Mouse (Mus musculus): ENCODE results near the gene Rilp. TPM values are rescaled to one million over a fixed set of nuclear protein-coding genes. Genes with fewer than 3 reads are reported as not detected.

Rilp gene
- 0.89 and 1.2 TPM in 2 replicates for polyA plus RNA-seq (2016; fragmentation: Nextera tagmentation; extraction: Ambion mirVana)

DNA sequence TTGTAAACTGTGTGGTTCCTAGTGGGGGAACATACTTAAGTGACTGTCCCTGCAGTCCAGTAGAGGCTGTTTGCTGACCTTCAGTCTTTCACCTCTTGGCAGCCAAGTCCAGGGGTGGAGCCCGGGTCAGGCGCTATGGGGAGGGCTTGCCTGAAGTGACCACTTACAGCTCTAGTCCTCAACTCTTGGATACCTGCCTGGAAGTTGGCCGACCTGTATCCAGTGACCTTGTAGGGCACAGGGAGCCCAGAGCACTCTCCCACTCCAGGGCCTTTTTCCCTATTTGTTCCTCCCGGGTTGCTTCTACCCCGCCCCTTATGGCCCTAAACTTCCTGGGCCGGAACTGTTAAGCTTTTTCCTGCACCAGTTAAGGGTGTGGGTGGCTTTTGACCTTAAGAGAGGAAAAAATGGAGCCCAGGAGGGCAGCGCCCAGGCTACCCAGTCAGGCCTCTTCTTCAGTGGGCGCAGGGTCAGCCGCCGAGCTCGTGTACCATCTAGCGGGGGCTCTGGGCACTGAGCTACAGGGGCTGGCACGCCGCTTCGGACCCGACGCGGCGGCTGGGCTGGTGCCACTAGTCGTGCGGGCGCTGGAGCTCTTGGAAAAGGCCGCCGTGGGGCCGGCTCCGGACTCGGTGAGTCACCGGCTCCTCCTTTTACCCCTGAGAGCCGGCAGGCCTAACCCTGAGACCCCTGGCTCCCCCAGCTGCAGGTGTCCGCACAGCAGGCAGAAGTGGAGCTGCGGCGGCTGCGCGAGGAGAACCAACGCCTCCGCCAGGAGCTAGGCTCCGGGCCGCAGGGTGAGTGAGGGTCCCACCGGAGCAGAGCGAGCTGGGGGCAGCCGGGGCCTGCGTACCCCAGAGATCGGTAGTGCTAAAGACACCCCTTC lies at the start of gene Rilp:
Rilp (plus strand) TSS at position 354 of the 886 bp plus-strand sequence.
- H3K36me3 ChIP-seq: peaks cover 48% of the 10 kb centered on the region

GRCm38 (mm10) chr11:75460103-75460843 lies 49.6 kb upstream of the Rilp start:
- H3K4me1 ChIP-seq: peaks cover 83% of the 10 kb centered on the region
- no peaks in the 10 kb centered on the region for H3K27me3 ChIP-seq (replicated peaks)
- H3K4me3 ChIP-seq: peak overlapping the region; percentile 86
- peak overlapping the region; percentile 99 for H3K27ac ChIP-seq
- H3K36me3 ChIP-seq: peaks cover 21% of the 10 kb centered on the region
- H3K4me2 ChIP-seq: peak overlapping the region; percentile 94
- peak overlapping the region; percentile 75 for H3K9ac ChIP-seq
- under 1% methylated on average over 19 of the region's 19 CpGs for WGBS (ENCODE audit: insufficient replicate concordance)
- H3K9me3 ChIP-seq (replicated peaks): no peaks in the 10 kb centered on the region
- peak; percentile 48 for ATAC-seq

More for the DNA sequence above, at the start of gene Rilp:
- ATAC-seq: peak; percentile 71
- Histone ChIP-seq H3K4me1 (peaks cover 22% of the 10 kb centered on the region), H3K27me3 (replicated peaks) (no peaks in the 10 kb centered on the region), H3K9ac (peak within 1 kb of the TSS; percentile 77), H3K9me3 (replicated peaks) (no peaks in the 10 kb centered on the region), H3K4me2 (peak within 1 kb of the TSS; percentile 99), H3K4me3 (peak within 1 kb of the TSS; percentile 66), H3K27ac (peak within 1 kb of the TSS; percentile 80)
- 3% methylated on average over 43 of the region's 43 CpGs for WGBS (ENCODE audit: insufficient replicate concordance)

DNA sequence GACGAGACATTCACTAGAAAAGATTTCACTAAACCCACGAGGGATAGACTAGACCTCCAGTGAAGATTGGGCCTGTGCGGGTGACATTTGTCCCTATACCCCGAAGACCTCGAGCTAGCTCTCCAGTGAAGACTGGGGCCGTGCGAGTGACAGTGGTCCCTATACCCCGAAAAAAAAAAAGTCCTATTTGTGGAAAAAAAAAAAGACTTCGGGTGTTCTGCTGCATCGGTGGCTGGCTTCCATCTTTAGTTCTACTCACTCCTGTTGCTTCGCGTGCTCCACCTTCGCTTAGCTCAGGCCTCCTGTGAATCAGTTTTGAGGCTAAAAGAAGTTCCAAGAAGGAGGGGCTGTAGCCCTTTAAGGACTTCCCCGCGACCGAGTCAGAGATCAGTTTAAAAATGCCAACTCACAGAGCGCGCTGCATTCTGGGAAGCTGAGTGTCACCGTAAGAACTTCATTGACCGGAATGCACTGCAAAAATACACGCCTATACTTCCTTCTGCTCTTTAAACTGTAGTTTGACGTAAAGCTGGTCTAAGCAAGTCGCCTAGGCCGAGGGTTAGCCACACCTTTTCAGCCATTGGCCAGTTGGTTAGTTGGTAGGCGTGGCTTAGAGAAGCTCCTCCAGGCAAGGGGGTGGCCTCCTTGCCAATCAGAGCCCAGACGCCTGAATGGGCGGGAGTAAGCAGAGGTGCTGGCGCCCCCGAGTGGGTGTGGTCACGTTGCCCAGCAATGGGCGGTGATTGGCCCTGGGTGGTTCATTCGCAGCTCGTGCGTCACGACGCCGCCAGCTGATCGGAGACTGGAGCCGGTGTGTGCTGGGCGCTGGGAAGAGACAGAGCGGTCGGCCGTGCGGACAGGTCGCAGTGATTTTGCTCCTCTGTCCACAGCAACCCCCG lies 48.8 kb upstream of the Rilp start, which contains the start of gene Tlcd2:
Tlcd2 (plus strand) TSS at position 872 of the 899 bp plus-strand sequence.
- Histone ChIP-seq H3K9ac (peak within 1 kb of the TSS; percentile 90), H3K4me3 (peak within 1 kb of the TSS; percentile 86), H3K4me2 (peak within 1 kb of the TSS; percentile 94), H3K36me3 (peaks cover 30% of the 10 kb centered on the region), H3K4me1 (peaks cover 76% of the 10 kb centered on the region), H3K27me3 (replicated peaks) (no peaks in the 10 kb centered on the region), H3K27ac (peak within 1 kb of the TSS; percentile 100), H3K9me3 (replicated peaks) (no peaks in the 10 kb centered on the region)
- WGBS (ENCODE audit: insufficient replicate concordance): under 1% methylated on average over 46 of the region's 46 CpGs
- peak; percentile 88 for ATAC-seq

DNA sequence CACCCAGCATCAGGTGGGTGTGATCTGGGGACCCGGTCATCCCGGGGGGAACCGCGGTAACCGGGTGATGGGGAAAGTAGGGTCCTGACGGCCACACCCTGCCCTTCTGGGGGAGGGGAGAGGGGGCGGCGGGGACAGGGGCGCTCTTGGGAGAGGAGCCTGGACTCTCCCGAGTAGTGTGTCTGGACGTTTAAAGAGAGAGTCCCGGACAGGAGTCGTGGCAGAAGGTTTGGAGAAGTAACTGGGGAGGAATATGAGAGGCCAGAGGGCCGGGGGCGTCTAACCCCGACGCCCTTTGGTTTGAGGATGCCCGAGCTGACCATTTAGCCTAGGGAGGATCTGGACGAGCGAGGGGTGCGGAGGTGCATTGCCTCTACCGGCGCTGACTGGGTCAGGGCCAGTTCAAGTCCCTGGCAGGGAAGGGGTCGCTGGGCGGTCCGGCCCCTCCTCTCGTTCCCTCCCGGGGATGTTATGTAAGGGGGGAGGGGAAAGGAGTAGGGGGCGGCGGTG lies 48.1 kb upstream of the Rilp start:
- Histone ChIP-seq H3K9me3 (replicated peaks) (no peaks in the 10 kb centered on the region), H3K27me3 (replicated peaks) (no peaks in the 10 kb centered on the region), H3K4me2 (peak overlapping the region; percentile 94), H3K9ac (peak overlapping the region; percentile 90), H3K36me3 (peaks cover 34% of the 10 kb centered on the region), H3K27ac (peak overlapping the region; percentile 100), H3K4me3 (peak overlapping the region; percentile 86), H3K4me1 (peaks cover 71% of the 10 kb centered on the region)
- WGBS (ENCODE audit: insufficient replicate concordance): 5% methylated on average over 27 of the region's 30 CpGs
- no peak for ATAC-seq

GRCm38 (mm10) chr11:75462253-75462783 lies 47.6 kb upstream of the Rilp start:
- Histone ChIP-seq H3K27me3 (replicated peaks) (no peaks in the 10 kb centered on the region), H3K27ac (peak overlapping the region; percentile 100), H3K4me3 (peak overlapping the region; percentile 86), H3K9me3 (replicated peaks) (no peaks in the 10 kb centered on the region), H3K36me3 (peaks cover 36% of the 10 kb centered on the region), H3K9ac (peak overlapping the region; percentile 90), H3K4me1 (peaks cover 75% of the 10 kb centered on the region), H3K4me2 (peak overlapping the region; percentile 94)
- ATAC-seq: peak; percentile 50
- WGBS (ENCODE audit: insufficient replicate concordance): 3% methylated on average over 16 of the region's 16 CpGs

DNA sequence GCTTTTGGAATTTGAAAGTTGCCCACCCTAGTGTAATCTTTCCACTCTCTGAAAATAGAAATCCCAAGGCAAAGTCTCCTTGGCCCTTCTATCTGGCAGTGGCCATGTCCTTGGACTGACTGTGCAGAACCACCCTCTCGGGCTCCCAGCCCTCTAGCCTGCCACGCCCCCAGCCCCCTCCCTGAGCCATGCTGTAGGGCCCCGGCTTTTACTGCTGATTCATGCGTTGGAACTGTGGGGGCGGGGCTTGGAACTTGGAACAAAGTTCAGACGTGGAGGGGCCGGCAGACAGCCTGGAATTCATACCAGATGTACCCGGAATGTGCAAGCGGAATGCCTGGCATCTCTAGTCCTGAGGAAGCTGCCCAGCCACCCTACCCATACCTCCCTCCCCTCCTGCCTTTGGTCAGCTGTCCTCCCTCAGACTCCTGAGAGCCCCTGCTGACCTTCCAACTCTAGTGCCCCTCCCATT lies 47.0 kb upstream of the Rilp start:
- ATAC-seq: peak; percentile 68
- H3K4me1 ChIP-seq: peaks cover 75% of the 10 kb centered on the region
- WGBS (ENCODE audit: insufficient replicate concordance): 5% methylated on average over 9 of the region's 9 CpGs
- H3K27me3 ChIP-seq (replicated peaks): no peaks in the 10 kb centered on the region
- H3K36me3 ChIP-seq: peaks cover 36% of the 10 kb centered on the region
- no peaks in the 10 kb centered on the region for H3K9me3 ChIP-seq (replicated peaks)
- peak overlapping the region; percentile 90 for H3K9ac ChIP-seq
- H3K4me3 ChIP-seq: peak overlapping the region; percentile 86
- peak overlapping the region; percentile 94 for H3K4me2 ChIP-seq
- H3K27ac ChIP-seq: peak overlapping the region; percentile 100

DNA sequence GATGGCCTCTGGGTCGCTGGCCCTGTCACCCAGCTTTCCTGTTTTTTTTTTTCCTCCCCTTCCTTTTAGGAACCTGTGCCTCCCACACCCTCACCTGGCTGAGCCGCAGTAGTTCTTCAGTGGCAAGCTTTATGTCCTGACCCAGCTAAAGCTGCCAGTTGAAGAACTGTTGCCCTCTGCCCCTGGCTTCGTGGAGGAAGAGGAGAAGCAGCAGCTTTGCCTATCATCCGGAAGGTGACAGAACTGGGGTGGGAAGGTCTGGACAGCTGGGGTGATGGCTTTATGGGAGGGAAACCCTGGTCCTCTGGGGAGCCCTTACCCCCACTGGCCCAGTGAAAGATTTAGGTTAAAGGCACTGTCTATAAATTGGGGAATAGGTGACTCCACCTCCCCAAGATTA lies 46.3 kb upstream of the Rilp start:
- H3K9me3 ChIP-seq (replicated peaks): no peaks in the 10 kb centered on the region
- peak overlapping the region; percentile 94 for H3K4me2 ChIP-seq
- H3K27me3 ChIP-seq (replicated peaks): no peaks in the 10 kb centered on the region
- H3K4me1 ChIP-seq: peaks cover 75% of the 10 kb centered on the region
- H3K9ac ChIP-seq: peak overlapping the region; percentile 90
- peak overlapping the region; percentile 100 for H3K27ac ChIP-seq
- ATAC-seq: no peak
- WGBS (ENCODE audit: insufficient replicate concordance): 69% methylated on average over 4 of the region's 4 CpGs
- peaks cover 36% of the 10 kb centered on the region for H3K36me3 ChIP-seq
- H3K4me3 ChIP-seq: peak overlapping the region; percentile 86

GRCm38 (mm10) chr11:75464417-75464816 lies 45.5 kb upstream of the Rilp start:
- H3K4me3 ChIP-seq: no peak overlapping the region
- H3K36me3 ChIP-seq: peaks cover 36% of the 10 kb centered on the region
- no peaks in the 10 kb centered on the region for H3K9me3 ChIP-seq (replicated peaks)
- H3K4me1 ChIP-seq: peaks cover 74% of the 10 kb centered on the region
- no peak overlapping the region for H3K9ac ChIP-seq
- H3K27ac ChIP-seq: peak overlapping the region; percentile 7; the same call in 1 of the 2 replicates
- ATAC-seq: no peak
- H3K4me2 ChIP-seq: peak overlapping the region; percentile 10; the same call in 1 of the 2 replicates
- 88% methylated on average over 6 of the region's 6 CpGs for WGBS (ENCODE audit: insufficient replicate concordance)
- no peaks in the 10 kb centered on the region for H3K27me3 ChIP-seq (replicated peaks)

DNA sequence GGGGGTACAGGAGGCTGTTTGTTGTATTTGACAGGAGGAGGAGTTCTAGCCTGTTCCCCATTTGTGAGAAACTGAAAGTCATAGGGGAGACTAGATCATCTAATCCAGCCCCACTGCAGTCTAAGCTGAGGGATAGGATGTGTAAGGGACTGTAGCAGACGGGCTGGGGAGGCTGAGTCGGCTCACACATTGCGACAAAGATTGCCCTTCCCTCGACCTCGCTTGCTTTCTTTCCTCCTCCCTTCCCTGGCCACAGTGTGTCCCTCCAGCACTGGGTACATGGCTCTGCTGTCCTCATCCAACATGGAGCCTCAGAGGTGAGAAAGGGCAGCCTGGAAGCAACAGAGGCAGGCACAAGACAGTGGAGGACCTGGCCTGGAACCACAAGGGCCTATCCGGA lies 44.8 kb upstream of the Rilp start:
- peaks cover 36% of the 10 kb centered on the region for H3K36me3 ChIP-seq
- H3K4me3 ChIP-seq: no peak overlapping the region
- H3K4me1 ChIP-seq: peaks cover 70% of the 10 kb centered on the region
- H3K9me3 ChIP-seq (replicated peaks): no peaks in the 10 kb centered on the region
- no peak for ATAC-seq
- no peak overlapping the region for H3K4me2 ChIP-seq
- no peaks in the 10 kb centered on the region for H3K27me3 ChIP-seq (replicated peaks)
- 0 out of 2 replicates have a peak overlapping the region, but pooled peaks have one; percentile 7 for H3K27ac ChIP-seq
- WGBS (ENCODE audit: insufficient replicate concordance): 74% methylated on average over 6 of the region's 6 CpGs
- H3K9ac ChIP-seq: no peak overlapping the region

DNA sequence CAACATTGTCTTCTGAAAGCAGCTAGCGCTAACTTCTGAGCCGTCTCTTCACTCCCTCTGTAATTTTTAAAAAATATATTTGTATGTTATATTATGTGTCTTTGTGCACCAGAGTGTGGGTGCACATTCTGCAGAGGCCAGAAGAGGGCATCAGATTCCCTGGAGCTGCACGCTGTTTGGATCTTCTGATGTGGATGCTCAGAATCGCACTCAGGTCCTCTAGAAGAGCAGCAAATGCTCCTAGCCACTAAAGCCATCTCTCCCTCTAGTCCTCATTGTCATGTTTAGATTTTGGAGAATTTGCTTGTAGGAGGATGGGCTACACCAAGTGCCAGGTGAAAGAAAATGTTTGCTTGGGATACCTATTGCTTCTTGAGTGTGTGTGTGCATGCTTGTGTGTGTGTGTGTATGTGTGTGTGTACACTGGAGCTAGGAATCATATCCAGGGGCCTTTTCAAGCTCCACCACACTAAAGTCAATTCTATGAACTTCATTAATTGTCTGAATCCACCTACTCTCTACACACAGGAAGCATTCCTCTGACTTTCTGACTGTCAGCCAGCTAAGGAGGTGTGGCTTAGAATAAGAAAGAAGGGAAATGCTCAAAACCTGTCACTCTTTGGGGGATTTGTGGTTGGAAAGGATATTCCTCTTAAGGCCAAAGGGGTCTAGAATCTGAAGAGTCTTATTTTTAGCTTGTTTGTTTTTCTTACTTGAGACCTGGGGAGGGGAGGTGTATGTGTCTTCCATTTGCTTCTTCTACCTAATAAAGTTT lies 43.0 kb upstream of the Rilp start:
- Histone ChIP-seq H3K9ac (peak overlapping the region; percentile 71), H3K27me3 (replicated peaks) (no peaks in the 10 kb centered on the region), H3K36me3 (peaks cover 36% of the 10 kb centered on the region), H3K27ac (peak overlapping the region; percentile 70), H3K4me3 (peak overlapping the region; percentile 60), H3K9me3 (replicated peaks) (no peaks in the 10 kb centered on the region), H3K4me1 (peaks cover 69% of the 10 kb centered on the region), H3K4me2 (peak overlapping the region; percentile 84)
- ATAC-seq: no peak
- WGBS (ENCODE audit: insufficient replicate concordance): 98% methylated on average over 4 of the region's 4 CpGs

Data from liver, embryonic 12.5 days (tissue).